Mouse (Mus musculus): ENCODE results near the gene Serpina16. TPM values are rescaled to one million over a fixed set of nuclear protein-coding genes. Genes with fewer than 3 reads are reported as not detected.
A peak's percentile ranks its signal among the peaks of the same experiment; 100 is the strongest.

Gene Serpina16
- total RNA-seq, 2 experiments from 2014 or later, result not detected

GRCm38 (mm10) chr12:103657991-103658390 lies 17.9 kb downstream of the Serpina16 start:
- DNase-seq (ENCODE audit: low spot score in 2 of 2), result no peak

GRCm38 (mm10) chr12:103656848-103657626 lies 18.9 kb downstream of the Serpina16 start, which contains the start of gene Serpina6:
Gene Serpina6 (minus strand): TSS chr12:103657212.
- DNase-seq (ENCODE audit: low spot score in 2 of 2), result no peak

GRCm38 (mm10) chr12:103655123-103656044 lies 20.6 kb downstream of the Serpina16 start:
- no peak for DNase-seq (ENCODE audit: low spot score in 2 of 2)

- no peak for DNase-seq (ENCODE audit: low spot score in 2 of 2)
These were observed 22.1 kb downstream of the Serpina16 start for GRCm38 (mm10) chr12:103653836-103654235.

DNA sequence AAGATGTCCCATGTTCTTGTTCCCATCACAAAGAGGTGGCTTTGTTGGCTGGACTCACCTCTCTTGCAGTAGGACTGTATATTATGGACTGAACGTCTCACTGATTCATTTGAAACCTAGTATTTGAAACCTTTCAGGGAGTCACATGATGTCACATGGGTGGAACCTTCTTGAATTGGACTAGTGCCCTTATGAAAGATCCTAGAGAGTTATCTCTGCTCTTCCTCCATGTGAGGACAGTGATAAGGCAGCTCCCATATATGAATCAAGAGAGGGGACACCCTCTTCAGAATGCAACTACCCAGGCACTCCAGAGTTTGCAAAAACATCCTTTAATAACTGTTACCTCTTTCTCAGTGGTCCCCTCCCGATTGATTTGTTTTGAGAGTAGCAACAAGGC lies 29.6 kb downstream of the Serpina16 start:
- no peak for DNase-seq (ENCODE audit: low spot score in 2 of 2)

GRCm38 (mm10) chr12:103644601-103645000 lies 31.3 kb downstream of the Serpina16 start:
- DNase-seq (ENCODE audit: low spot score in 2 of 2), result no peak

DNA sequence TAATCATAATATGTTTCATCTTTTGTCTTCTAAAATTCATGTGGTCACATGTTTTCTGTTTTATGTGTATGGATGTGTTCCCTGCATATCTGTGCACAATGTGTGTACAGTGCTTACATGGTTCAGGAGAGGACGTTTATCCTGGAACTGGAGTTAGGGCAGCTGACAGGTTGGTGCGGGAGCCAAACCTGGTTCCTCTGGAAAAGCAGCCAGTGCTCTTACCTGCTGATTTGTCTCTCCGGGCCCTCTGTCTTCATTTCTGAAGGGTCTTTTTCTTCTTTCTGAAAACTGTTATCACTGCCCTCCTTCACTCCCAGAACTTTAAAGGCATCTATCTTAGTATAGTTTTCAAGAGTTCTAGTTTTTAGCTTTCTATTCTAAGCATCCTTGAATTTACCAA lies 32.1 kb downstream of the Serpina16 start:
- DNase-seq (ENCODE audit: low spot score in 2 of 2), result no peak

GRCm38 (mm10) chr12:103643336-103643735 lies 32.6 kb downstream of the Serpina16 start:
- peak; percentile 78 to 87 for DNase-seq (ENCODE audit: low spot score in 2 of 2)

DNA sequence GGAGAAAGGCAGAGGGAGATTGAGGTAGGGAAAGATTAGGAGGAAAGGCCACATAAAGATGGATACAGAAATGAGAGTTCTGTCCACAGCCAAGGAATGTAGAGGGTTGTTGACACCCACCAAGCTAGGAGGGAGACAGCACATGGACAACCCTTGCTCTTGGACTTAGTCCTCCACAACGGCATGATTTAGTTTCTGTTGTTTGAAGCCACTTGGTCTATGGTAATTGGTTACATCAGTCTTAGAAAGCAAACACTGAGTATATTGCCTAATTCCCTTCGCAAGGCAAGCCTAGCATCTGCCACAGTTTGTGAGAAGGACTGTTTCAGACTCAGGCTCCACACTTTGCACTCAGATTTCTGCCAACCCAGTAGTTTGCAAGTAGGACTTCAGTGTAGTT lies 40.1 kb downstream of the Serpina16 start:
- DNase-seq (ENCODE audit: low spot score in 2 of 2), result no peak

- DNase-seq (ENCODE audit: low spot score in 2 of 2), result peak in 1 of 2 experiments; percentile 29
These were observed 41.5 kb downstream of the Serpina16 start for GRCm38 (mm10) chr12:103634430-103634829.

DNA sequence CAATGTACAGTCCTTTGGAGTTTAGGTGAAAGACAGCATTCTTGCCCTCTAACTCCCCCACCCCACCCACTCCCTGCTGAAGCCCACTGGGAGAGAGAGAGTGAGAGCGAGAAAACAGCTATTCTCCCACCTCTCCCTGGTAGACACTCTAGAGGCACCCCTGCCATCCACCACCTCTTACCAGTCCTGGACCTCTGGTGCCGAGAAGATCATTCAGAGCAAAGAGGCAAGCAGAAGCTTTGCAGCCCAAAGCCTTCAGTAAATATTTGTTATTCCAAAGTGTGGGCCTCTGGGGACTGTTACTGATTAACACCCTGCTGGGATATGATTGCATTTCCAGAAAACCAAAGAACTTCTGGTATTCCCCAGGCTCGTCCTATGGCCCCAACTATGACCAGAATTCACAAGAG lies 44.7 kb downstream of the Serpina16 start, which contains the start of gene Serpina10:
Serpina10 (minus strand) TSS at position 242 of the 410 bp plus-strand sequence.
- DNase-seq (ENCODE audit: low spot score in 2 of 2), result no peak

Other genes with a start within 250 kb of the Serpina16 start
- gene Ifi27, start 241.9 kb downstream of the Serpina16 start, total RNA-seq (2021), result 10 to 100 TPM; 54.1 to 54.8 TPM
- 1 to 10 TPM; 2.0 to 2.8 TPM for gene Ifi27l2a, start 232.5 kb downstream of the Serpina16 start, total RNA-seq (2021)
- not detected for gene Ifi27l2b, start 218.9 kb downstream of the Serpina16 start, total RNA-seq (2021)
- 10 to 100 TPM; 31.6 to 37.8 TPM for gene Ppp4r4, start 143.9 kb downstream of the Serpina16 start, total RNA-seq (2021)
- under 1 TPM in 1 of 2 experiments, not detected in 1; 0.09 TPM for gene Serpina10, start 44.7 kb downstream of the Serpina16 start, total RNA-seq (2021)
- gene Serpina6, start 18.9 kb downstream of the Serpina16 start, total RNA-seq (2021), result not detected
- gene Serpina1f, start 19.4 kb upstream of the Serpina16 start, total RNA-seq (2021), result not detected
- not detected for gene Serpina1d, start 97.5 kb upstream of the Serpina16 start, total RNA-seq (2021)
- gene Serpina1b, start 154.2 kb upstream of the Serpina16 start, total RNA-seq (2021), result not detected
- gene Serpina1a, start 187.4 kb upstream of the Serpina16 start, total RNA-seq (2021), result not detected
- gene Serpina1c, start 228.7 kb upstream of the Serpina16 start, total RNA-seq (2021), result not detected